Mouse (Mus musculus) hindbrain, postnatal 0 days (tissue): Measurements from ENCODE around the gene Mtmr12. TPM values are rescaled to one million over a fixed set of nuclear protein-coding genes. Genes with fewer than 3 reads are reported as not detected.

Experiments
- ATAC-seq: fragments of 200-750 bp; cut with Nextera tagmentation; 2 replicates; pipeline ENCODE4 v1.8.0; 2017; ENCODE audit warnings: mild to moderate bottlenecking, moderate TSS enrichment, moderate library complexity
- DNase-seq: peaks from one replicate; pipeline ENCODE4 v3.0.0-alpha.2; 2015; ENCODE audit warnings: low spot score
- H3K27ac ChIP-seq: fragments of 300-500 bp; sonication (generic); 2 replicates; pipeline ENCODE4 v1.5.1; 2014; ENCODE audit warnings: mild to moderate bottlenecking
- H3K27me3 ChIP-seq: fragments of 300-500 bp; sonication (generic); 2 replicates; pipeline ENCODE4 v1.6.1; 2014; ENCODE audit warnings: low read length, mixed read lengths; ENCODE audit not compliant: insufficient read depth
- H3K36me3 ChIP-seq: fragments of 300-500 bp; sonication (generic); 2 replicates; pipeline ENCODE4 v1.6.1; 2014; ENCODE audit warnings: low read length, mixed read lengths; ENCODE audit not compliant: insufficient read depth
- H3K4me1 ChIP-seq: fragments of 300-500 bp; sonication (generic); 2 replicates; pipeline ENCODE4 v1.6.1; 2014; ENCODE audit warnings: antibody characterized with exemption, low read length, mixed read lengths; ENCODE audit not compliant: insufficient read depth
- H3K4me2 ChIP-seq: fragments of 300-500 bp; sonication (generic); 2 replicates; pipeline ENCODE4 v1.6.1; 2014; ENCODE audit warnings: low read depth, mild to moderate bottlenecking, low read length, moderate library complexity, mixed read lengths
- H3K4me3 ChIP-seq: fragments of 300-500 bp; sonication (generic); 2 replicates; pipeline ENCODE4 v1.5.1; 2014; ENCODE audit warnings: low read length
- H3K9ac ChIP-seq: fragments of 300-500 bp; sonication (generic); replicated peaks from 2 replicates; pipeline ENCODE4 v1.6.1; 2014; ENCODE audit warnings: mild to moderate bottlenecking, low read length, moderate library complexity, mixed read lengths
- H3K9me3 ChIP-seq: fragments of 300-500 bp; sonication (generic); 2 replicates; pipeline ENCODE4 v1.6.1; 2016; ENCODE audit warnings: low read length, mixed read lengths
- CTCF ChIP-seq: IDR thresholded peaks from 2 replicates; pipeline ENCODE4 v1.5.1; 2016; ENCODE audit warnings: antibody characterized with exemption, control low read depth, low read depth
- WGBS: fragments of 180-500 bp; shearing (Covaris S2); extraction: QIAGEN DNeasy Blood & Tissue Kit; methylation state at CpG from one replicate; pipeline ENCODE4 v1.1.7; 2014; 5-methylcytosine and 5-hydroxymethylcytosine counted together
- polyA plus RNA-seq: library from polyadenylated mRNA; unstranded; fragments of >200 nt; fragmentation: Nextera tagmentation; extraction: Ambion mirVana; gene quantifications from 2 replicates; pipeline ENCODE4 v1.2.1, GENCODE M21; 2015
- total RNA-seq: library from RNA; depleted of rRNA; stranded (reverse); fragments of >200 nt; gene quantifications from 2 replicates; pipeline ENCODE4 v1.2.3, GENCODE M21; 2014

Gene Mtmr12
- total and polyA plus RNA-seq, 2 experiments from 2014 or later, result 5.7 to 12.6 TPM

GRCm38 (mm10) chr15:12296228-12296627 is 91.4 kb downstream of the Mtmr12 start:
- no peak overlapping the region for H3K27ac ChIP-seq
- DNase-seq (no peak), ATAC-seq (no peak)
- WGBS, result 74% methylated on average over 2 of the region's 2 CpGs
- no peaks in the 10 kb centered on the region for H3K27me3 ChIP-seq
- no peak overlapping the region for H3K4me2 ChIP-seq
- H3K36me3 ChIP-seq, result no peaks in the 10 kb centered on the region
- H3K9me3 ChIP-seq, result no peaks in the 10 kb centered on the region
- H3K9ac ChIP-seq, result no peak overlapping the region
- no peak for TF ChIP-seq CTCF
- no peaks in the 10 kb centered on the region for H3K4me1 ChIP-seq
- no peak overlapping the region for H3K4me3 ChIP-seq

- Histone ChIP-seq H3K4me1 (no peaks in the 10 kb centered on the region), H3K27me3 (no peaks in the 10 kb centered on the region), H3K4me3 (no peak overlapping the region), H3K27ac (no peak overlapping the region), H3K9ac (no peak overlapping the region), H3K4me2 (no peak overlapping the region), H3K9me3 (no peaks in the 10 kb centered on the region), H3K36me3 (no peaks in the 10 kb centered on the region)
- no peak for ATAC-seq
- DNase-seq, result no peak
- no peak for TF ChIP-seq CTCF
- WGBS, result 85% methylated on average over 7 of the region's 7 CpGs
These were observed 93.5 kb downstream of the Mtmr12 start for GRCm38 (mm10) chr15:12298231-12298737.

GRCm38 (mm10) chr15:12301771-12302170 is 96.9 kb downstream of the Mtmr12 start:
- ATAC-seq (no peak), DNase-seq (no peak)
- Histone ChIP-seq H3K4me3 (no peak overlapping the region), H3K4me1 (no peaks in the 10 kb centered on the region), H3K36me3 (no peaks in the 10 kb centered on the region), H3K27me3 (no peaks in the 10 kb centered on the region), H3K27ac (no peak overlapping the region), H3K9me3 (no peaks in the 10 kb centered on the region), H3K4me2 (no peak overlapping the region), H3K9ac (no peak overlapping the region)
- TF ChIP-seq CTCF, result no peak
- 70% methylated on average over 5 of the region's 6 CpGs for WGBS

GRCm38 (mm10) chr15:12306188-12307071 is 101.6 kb downstream of the Mtmr12 start:
- H3K9me3 ChIP-seq, result no peaks in the 10 kb centered on the region
- H3K4me1 ChIP-seq, result no peaks in the 10 kb centered on the region
- H3K27ac ChIP-seq, result no peak overlapping the region
- DNase-seq, result no peak
- H3K36me3 ChIP-seq, result no peaks in the 10 kb centered on the region
- no peak overlapping the region for H3K4me3 ChIP-seq
- ATAC-seq, result no peak
- WGBS, result 64% methylated on average over 8 of the region's 8 CpGs
- H3K4me2 ChIP-seq, result no peak overlapping the region
- H3K27me3 ChIP-seq, result no peaks in the 10 kb centered on the region
- TF ChIP-seq CTCF, result no peak
- no peak overlapping the region for H3K9ac ChIP-seq

GRCm38 (mm10) chr15:12307114-12307513 is 102.3 kb downstream of the Mtmr12 start:
- H3K9me3 ChIP-seq, result no peaks in the 10 kb centered on the region
- TF ChIP-seq CTCF, result no peak
- no peak for ATAC-seq
- no peak overlapping the region for H3K4me3 ChIP-seq
- H3K27ac ChIP-seq, result no peak overlapping the region
- H3K4me2 ChIP-seq, result no peak overlapping the region
- 70% methylated on average over 4 of the region's 4 CpGs for WGBS
- no peak for DNase-seq
- no peaks in the 10 kb centered on the region for H3K27me3 ChIP-seq
- no peaks in the 10 kb centered on the region for H3K36me3 ChIP-seq
- H3K4me1 ChIP-seq, result no peaks in the 10 kb centered on the region
- H3K9ac ChIP-seq, result no peak overlapping the region

- Histone ChIP-seq H3K4me2 (no peak overlapping the region), H3K4me1 (no peaks in the 10 kb centered on the region), H3K4me3 (no peak overlapping the region), H3K9ac (no peak overlapping the region), H3K9me3 (no peaks in the 10 kb centered on the region), H3K27ac (no peak overlapping the region), H3K27me3 (no peaks in the 10 kb centered on the region), H3K36me3 (no peaks in the 10 kb centered on the region)
- DNase-seq (no peak), ATAC-seq (no peak)
- no peak for TF ChIP-seq CTCF
- WGBS, result 85% methylated on average over 5 of the region's 5 CpGs
These were observed 103.7 kb downstream of the Mtmr12 start for GRCm38 (mm10) chr15:12308539-12308938.

- Histone ChIP-seq H3K4me2 (no peak overlapping the region), H3K4me1 (no peaks in the 10 kb centered on the region), H3K9ac (no peak overlapping the region), H3K27ac (no peak overlapping the region), H3K9me3 (no peaks in the 10 kb centered on the region), H3K36me3 (no peaks in the 10 kb centered on the region), H3K27me3 (no peaks in the 10 kb centered on the region), H3K4me3 (no peak overlapping the region)
- no peak for DNase-seq
- no peak for ATAC-seq
- TF ChIP-seq CTCF, result no peak
- 88% methylated on average over 4 of the region's 4 CpGs for WGBS
These were observed 105.8 kb downstream of the Mtmr12 start for GRCm38 (mm10) chr15:12310676-12311075.
